ENCODE assay signal across 9 mouse cellular contexts in the genomic region with DNA sequence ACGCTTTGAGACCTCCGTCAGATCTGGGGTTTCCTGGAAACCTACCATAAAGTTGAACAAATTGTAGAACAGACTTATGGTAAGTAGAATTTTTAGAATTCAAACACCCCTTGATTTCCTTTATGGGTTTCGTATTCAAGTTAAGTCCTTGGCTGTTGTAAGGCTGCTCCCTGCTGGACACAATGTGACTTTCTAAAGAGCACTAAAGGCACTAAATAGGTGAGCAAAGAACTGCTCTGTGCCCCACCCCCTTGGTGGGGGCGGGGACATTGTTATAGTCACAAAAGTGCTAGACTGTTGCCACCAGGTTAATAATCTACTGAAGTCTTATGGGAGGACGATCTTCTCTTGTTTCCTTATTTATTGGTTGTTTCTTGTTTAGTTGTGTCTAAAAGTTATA. TPM values are rescaled to one million over a fixed set of nuclear protein-coding genes. Genes with fewer than 3 reads are reported as not detected.
DNase-seq lines count a peak whose midpoint lies in the region; ATAC-seq and TF ChIP-seq lines count a peak whose summit lies in the region.
"Had no signal": no experiment of that assay in that cellular context is flagged by ENCODE, and none has a peak within 500 bp of the region (broad histone marks: within the 10 kb centered on the region; RNA-seq: fewer than 3 reads in every experiment).

No protein-coding gene starts in this region.

- H3K9ac ChIP-seq in kidney, embryonic 15.5 days: no peak overlapping the region
- H3K9ac ChIP-seq in MEL (ENCODE audit: control insufficient read depth, low read depth, low read length, poor library complexity, severe bottlenecking): no peak overlapping the region
- H3K9ac ChIP-seq in hindbrain, embryonic 16.5 days (ENCODE audit: low read depth, low read length): no peak overlapping the region

- DNase-seq in kidney, adult 2 months: peak; percentile 68
- DNase-seq in MEL (ENCODE audit: low read depth, low spot score): peak; percentile 62
- peak; percentile 24 for DNase-seq in cerebellum, adult 8-10 months
- DNase-seq in embryonic facial prominence, embryonic 10.5 days (ENCODE audit: low spot score): no peak
- no peak for DNase-seq in gastrocnemius, postnatal 36 days
- DNase-seq: midbrain, embryonic 14.5 days had no signal

- TF ChIP-seq CTCF in kidney, adult 2 months (conservative IDR thresholded peaks at IDR 0.05; ENCODE audit: insufficient read depth, insufficient read length, low read depth, low read length): peak; percentile 29
- peak in 1 of 3 experiments; percentile 62; a peak in 3 of 6 replicates for TF ChIP-seq CTCF in MEL (IDR thresholded peaks at IDR 0.05 in 2 of 3, conservative IDR thresholded peaks at IDR 0.05 in 1 of 3; ENCODE audit: control insufficient read depth in 1 of 3, insufficient read depth in 1 of 3, low read depth in 2 of 3, low read length in 3 of 3, poor library complexity in 1 of 3, severe bottlenecking in 1 of 3)

- H3K36me3 ChIP-seq in kidney, adult 2 months (ENCODE audit: control insufficient read depth, insufficient read depth, low read length): no peaks in the 10 kb centered on the region
- peaks cover 17% of the 10 kb centered on the region for H3K36me3 ChIP-seq in kidney, embryonic 15.5 days
- H3K36me3 ChIP-seq in MEL (ENCODE audit: control insufficient read depth in 1 of 2, insufficient read depth in 2 of 2, low read length in 2 of 2): peaks cover 0 to 9% of the 10 kb centered on the region in 2 experiments; a peak in 3 of 4 replicates
- 0 out of 2 replicates have a peak, but pooled peaks cover 3% of the 10 kb centered on the region for H3K36me3 ChIP-seq in hindbrain, embryonic 16.5 days (ENCODE audit: control insufficient read depth, insufficient read depth, low read length)
- peaks cover 17% of the 10 kb centered on the region for H3K36me3 ChIP-seq in embryonic facial prominence, embryonic 10.5 days (replicated peaks)

- H3K9me3 ChIP-seq in kidney, embryonic 15.5 days (replicated peaks): no peaks in the 10 kb centered on the region
- H3K9me3 ChIP-seq in MEL (replicated peaks; ENCODE audit: insufficient read depth, low read length): no peaks in the 10 kb centered on the region
- H3K9me3 ChIP-seq in hindbrain, embryonic 16.5 days (ENCODE audit: control insufficient read depth, low read length): no peaks in the 10 kb centered on the region
- H3K9me3 ChIP-seq in embryonic facial prominence, embryonic 10.5 days: no peaks in the 10 kb centered on the region

- no peak for TF ChIP-seq POLR2A in kidney, adult 2 months (IDR thresholded peaks at IDR 0.05; ENCODE audit: low read depth, low read length)
- no peak for TF ChIP-seq POLR2A in MEL (IDR thresholded peaks at IDR 0.05; ENCODE audit: control insufficient read depth in 1 of 2, insufficient read depth in 1 of 2, low read depth in 1 of 2, low read length in 2 of 2, poor library complexity in 1 of 2)

- TF ChIP-seq RAD21 in MEL (IDR thresholded peaks at IDR 0.05; ENCODE audit: low read depth, low read length): peak; percentile 74

- no peak overlapping the region for H3K4me2 ChIP-seq in kidney, embryonic 15.5 days
- no peak overlapping the region for H3K4me2 ChIP-seq in hindbrain, embryonic 16.5 days (ENCODE audit: low read length)

- TF ChIP-seq EP300 in MEL (IDR thresholded peaks at IDR 0.05; ENCODE audit: low read depth in 1 of 2, low read length in 2 of 2): no peak

- no peaks in the 10 kb centered on the region for H3K4me1 ChIP-seq in kidney, adult 2 months (ENCODE audit: control insufficient read depth, insufficient read depth, low read length)
- H3K4me1 ChIP-seq in kidney, embryonic 15.5 days: 0 out of 2 replicates have a peak, but pooled peaks cover 9% of the 10 kb centered on the region
- H3K4me1 ChIP-seq in MEL (ENCODE audit: control insufficient read depth in 1 of 2, insufficient read depth in 2 of 2, low read length in 2 of 2): peaks cover 2 to 3% of the 10 kb centered on the region in 2 experiments; a peak in 2 of 4 replicates
- H3K4me1 ChIP-seq in hindbrain, embryonic 16.5 days (ENCODE audit: control insufficient read depth, insufficient read depth, low read depth, low read length): peaks cover 5% of the 10 kb centered on the region; the same call in 1 of the 2 replicates
- peaks cover 13% of the 10 kb centered on the region for H3K4me1 ChIP-seq in embryonic facial prominence, embryonic 10.5 days

- H3K27ac ChIP-seq in kidney, adult 2 months (ENCODE audit: insufficient read depth, low read depth, low read length): no peak overlapping the region
- H3K27ac ChIP-seq in kidney, embryonic 15.5 days: no peak overlapping the region
- no peak overlapping the region for H3K27ac ChIP-seq in MEL (ENCODE audit: control insufficient read depth, low read depth, low read length)
- H3K27ac ChIP-seq in hindbrain, embryonic 16.5 days (ENCODE audit: low read depth, low read length): no peak overlapping the region
- no peak overlapping the region for H3K27ac ChIP-seq in embryonic facial prominence, embryonic 10.5 days (replicated peaks)

- WGBS in kidney, adult 2 months: 75% methylated on average over 5 of the region's 5 CpGs
- WGBS in kidney, embryonic 15.5 days: 85% methylated on average over 5 of the region's 5 CpGs
- 83% methylated on average over 5 of the region's 5 CpGs for WGBS in hindbrain, embryonic 16.5 days
- WGBS in embryonic facial prominence, embryonic 10.5 days: 88% methylated on average over 5 of the region's 5 CpGs

- H3K27me3 ChIP-seq in kidney, adult 2 months (replicated peaks; ENCODE audit: control insufficient read depth, insufficient read depth, low read length): no peaks in the 10 kb centered on the region
- no peaks in the 10 kb centered on the region for H3K27me3 ChIP-seq in kidney, embryonic 15.5 days
- no peaks in the 10 kb centered on the region for H3K27me3 ChIP-seq in MEL (ENCODE audit: control insufficient read depth in 1 of 2, insufficient read depth in 2 of 2, low read length in 2 of 2)
- H3K27me3 ChIP-seq in hindbrain, embryonic 16.5 days (replicated peaks; ENCODE audit: control insufficient read depth, insufficient read depth, low read length): no peaks in the 10 kb centered on the region
- H3K27me3 ChIP-seq in embryonic facial prominence, embryonic 10.5 days (replicated peaks; ENCODE audit: low read depth, poor library complexity, severe bottlenecking): no peaks in the 10 kb centered on the region

- no peak overlapping the region for H3K4me3 ChIP-seq in kidney, adult 2 months (ENCODE audit: insufficient read depth, low read depth, low read length)
- H3K4me3 ChIP-seq in kidney, embryonic 15.5 days (replicated peaks): no peak overlapping the region
- H3K4me3 ChIP-seq in MEL (ENCODE audit: control insufficient read depth in 1 of 2, insufficient read depth in 1 of 2, low read depth in 2 of 2, low read length in 2 of 2): no peak overlapping the region
- no peak overlapping the region for H3K4me3 ChIP-seq in hindbrain, embryonic 16.5 days (ENCODE audit: low read length)
- no peak overlapping the region for H3K4me3 ChIP-seq in embryonic facial prominence, embryonic 10.5 days

- peaks cover 15% of the 10 kb centered on the region for H3K79me2 ChIP-seq in MEL (ENCODE audit: control insufficient read depth, insufficient read depth, low read length, poor library complexity)

- no peak for ATAC-seq in kidney, embryonic 15.5 days (replicated peaks; ENCODE audit: low FRiP score)
- ATAC-seq in megakaryocyte progenitor cell, adult 5-6 weeks (replicated peaks; ENCODE audit: poor library complexity): peak; percentile 45
- no peak for ATAC-seq in hindbrain, embryonic 16.5 days

- intact Hi-C loops in gastrocnemius, postnatal 36 days (cut with DNase I): no loop called here

TF ChIP-seq in MEL, 35 proteins besides CTCF, POLR2A, EP300 and RAD21:
- peak; percentile 49; the same call in 1 of the 2 replicates for TF ChIP-seq SIN3A (IDR thresholded peaks at IDR 0.05; ENCODE audit: low read length)
- TF ChIP-seq TAL1 (IDR thresholded peaks at IDR 0.05; ENCODE audit: low read length): no peak
- TF ChIP-seq POLR2AphosphoS5 (IDR thresholded peaks at IDR 0.05; ENCODE audit: borderline replicate concordance, low read depth, low read length): no peak
- TF ChIP-seq ZC3H11A (IDR thresholded peaks at IDR 0.05; ENCODE audit: low read depth, low read length): peak; percentile 60
- peak; percentile 71 for TF ChIP-seq SMC3 (IDR thresholded peaks at IDR 0.05; ENCODE audit: low read depth, low read length)
- no peak for TF ChIP-seq MYB (IDR thresholded peaks at IDR 0.05; ENCODE audit: low read depth, low read length)
- no peak for TF ChIP-seq RCOR1 (IDR thresholded peaks at IDR 0.05; ENCODE audit: low read depth, low read length)
- TF ChIP-seq ELF1 (IDR thresholded peaks at IDR 0.05; ENCODE audit: low read depth, low read length): no peak
- no peak for TF ChIP-seq TBP (IDR thresholded peaks at IDR 0.05; ENCODE audit: low read depth, low read length)
- no peak for TF ChIP-seq E2F4 (IDR thresholded peaks at IDR 0.05; ENCODE audit: borderline replicate concordance, low read depth, low read length)
TF ChIP-seq in MEL: peak in this region for 3.

RNA-seq across cellular contexts. Expression of gene Immp1l, which starts 3.9 kb away (rescaled TPM):
- 14.0 and 25.6 TPM in 2 replicates for polyA plus RNA-seq in kidney, adult 2 months (2012; rRNA removed)
- polyA plus RNA-seq in kidney, embryonic 15.5 days (2015; fragmentation: Nextera tagmentation; extraction: Ambion mirVana): 125 and 140 TPM in 2 replicates
- 49.8 and 55.4 TPM in 2 replicates for total RNA-seq in MEL (2012; rRNA removed)
- polyA plus RNA-seq in MEL (2012; ENCODE audit: insufficient read depth in 1 of 2, insufficient read length in 2 of 2, low read depth in 1 of 2, low replicate concordance in 2 of 2, missing spikeins in 1 of 2): 100 to 1,000 TPM in 1 of 2 experiments, 10 to 100 TPM in 1; 44.7 to 156 TPM
- total RNA-seq in megakaryocyte progenitor cell, adult 5-6 weeks (2015): 55.0 and 74.3 TPM in 2 replicates
- 50.6 and 56.1 TPM in 2 replicates for total RNA-seq in megakaryocyte progenitor cell, adult 5-6 weeks (2017)
- polyA plus RNA-seq in hindbrain, embryonic 16.5 days (2015; fragmentation: Nextera tagmentation; extraction: Ambion mirVana): 106 TPM in 2 replicates
- polyA plus RNA-seq in embryonic facial prominence, embryonic 10.5 days (2016; fragmentation: Nextera tagmentation; extraction: Ambion mirVana): 124 and 133 TPM in 2 replicates
- total RNA-seq in gastrocnemius, postnatal 36 days (2021): 10 to 100 TPM; 52.0 to 65.3 TPM

RNA-seq across cellular contexts. Expression of gene Elp4, which starts 4.0 kb away (rescaled TPM):
- 2.4 and 3.3 TPM in 2 replicates for polyA plus RNA-seq in kidney, adult 2 months (2012; rRNA removed)
- polyA plus RNA-seq in kidney, embryonic 15.5 days (2015; fragmentation: Nextera tagmentation; extraction: Ambion mirVana): 39.3 and 40.9 TPM in 2 replicates
- 16.0 and 17.8 TPM in 2 replicates for total RNA-seq in MEL (2012; rRNA removed)
- 10 to 100 TPM in 1 of 2 experiments, not detected in 1; 15.8 TPM for polyA plus RNA-seq in MEL (2012; ENCODE audit: insufficient read depth in 1 of 2, insufficient read length in 2 of 2, low read depth in 1 of 2, low replicate concordance in 2 of 2, missing spikeins in 1 of 2)
- 20.2 and 24.0 TPM in 2 replicates for total RNA-seq in megakaryocyte progenitor cell, adult 5-6 weeks (2015)
- total RNA-seq in megakaryocyte progenitor cell, adult 5-6 weeks (2017): 11.4 and 16.0 TPM in 2 replicates
- polyA plus RNA-seq in hindbrain, embryonic 16.5 days (2015; fragmentation: Nextera tagmentation; extraction: Ambion mirVana): 42.2 and 42.4 TPM in 2 replicates
- 52.6 and 61.8 TPM in 2 replicates for polyA plus RNA-seq in embryonic facial prominence, embryonic 10.5 days (2016; fragmentation: Nextera tagmentation; extraction: Ambion mirVana)
- total RNA-seq in gastrocnemius, postnatal 36 days (2021): 1 to 10 TPM; 5.4 to 7.2 TPM

Comparison
In these comparisons a context has a peak if more than half of its experiments do, and no peak if none do; other contexts are left out.
1. DNase-seq: peak in kidney, adult 2 months (single experiment), MEL (single experiment) and cerebellum, adult 8-10 months (single experiment); none in embryonic facial prominence, embryonic 10.5 days (single experiment) and gastrocnemius, postnatal 36 days (0 of 2).